Mouse (Mus musculus) frontal cortex, adult 2 months (tissue): ENCODE data around the gene Ddr2. TPM values are rescaled to one million over a fixed set of nuclear protein-coding genes. Genes with fewer than 3 reads are reported as not detected.
A peak's percentile ranks its signal among the peaks of the same experiment; 100 is the strongest.

Experiments
- DNase-seq, 2 experiments: peaks; one replicate each; pipeline ENCODE4 v3.0.0; 2022; ENCODE audit warnings: low spot score in 1 of 2; ENCODE audit errors: extremely low spot score in 1 of 2
- polyA plus RNA-seq: library from polyadenylated mRNA; depleted of rRNA; stranded (reverse); fragments of >200 nt; gene quantifications from 2 replicates; pipeline ENCODE4 v1.2.3, GENCODE M21; 2012; rRNA removed

Gene Ddr2
- polyA plus RNA-seq, 1 experiment, result 5.9 TPM

GRCm38 (mm10) chr1:169952636-169953035 is 157.9 kb downstream of the Ddr2 start:
- DNase-seq, result no peak

DNA sequence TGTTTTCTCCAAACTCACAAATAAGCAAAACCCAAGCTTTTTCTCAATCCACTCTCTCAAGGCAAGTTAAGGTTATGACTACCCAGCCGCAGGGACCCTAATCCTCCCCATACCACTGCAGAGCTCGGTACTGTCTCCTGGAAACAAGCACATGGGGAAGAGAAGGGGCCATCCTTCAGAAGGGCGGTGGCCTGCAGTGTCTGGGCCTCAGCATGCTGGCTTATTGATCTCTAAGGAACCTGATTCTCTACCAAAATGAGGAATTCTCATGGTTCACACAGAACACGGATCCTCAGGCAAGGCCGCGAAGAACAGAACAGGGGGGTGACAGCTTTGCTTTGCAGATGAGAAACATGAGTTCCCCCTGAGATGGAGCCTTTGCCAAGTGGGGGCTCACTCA is 159.0 kb downstream of the Ddr2 start:
- no peak for DNase-seq

DNA sequence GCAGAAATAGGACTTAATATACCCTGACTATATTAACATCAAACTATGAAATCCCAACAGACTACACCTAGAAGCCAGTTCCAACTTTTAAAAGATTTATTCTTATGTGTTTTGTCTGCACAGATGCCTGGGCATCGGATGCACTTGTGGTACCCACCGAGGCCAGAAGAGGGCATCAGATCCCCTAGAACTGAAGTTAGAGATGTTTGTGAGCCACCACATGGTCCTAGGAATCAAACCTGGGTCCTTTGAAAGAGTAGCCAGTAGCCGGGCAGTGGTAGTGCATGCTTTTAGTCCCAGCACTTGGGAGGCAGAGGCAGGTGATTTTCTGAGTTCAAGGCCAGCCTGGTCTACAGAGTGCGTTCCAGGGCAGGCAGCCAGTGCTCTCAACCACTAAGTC is 159.9 kb downstream of the Ddr2 start:
- DNase-seq, result no peak

DNA sequence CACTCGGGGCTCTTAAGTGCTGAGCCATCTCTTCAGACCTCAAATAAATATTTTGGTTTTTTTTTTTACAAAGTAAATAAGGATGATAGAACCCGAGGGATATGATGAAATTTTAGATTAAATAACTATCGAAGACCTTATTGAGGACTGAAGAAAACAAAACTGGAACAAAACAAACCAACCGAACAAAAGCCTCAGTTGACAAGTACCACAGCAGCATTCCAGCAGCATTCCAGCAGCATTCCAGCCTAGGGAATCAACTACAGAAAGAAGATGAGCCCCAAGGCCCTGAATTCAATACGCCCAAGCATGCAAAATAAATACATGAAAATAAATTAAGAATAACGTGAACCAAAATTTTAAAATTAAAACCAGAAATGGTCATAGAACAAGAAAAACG is 160.6 kb downstream of the Ddr2 start:
- no peak for DNase-seq

- no peak for DNase-seq
Observed at GRCm38 (mm10) chr1:169948866-169949265, 161.7 kb downstream of the Ddr2 start.

DNA sequence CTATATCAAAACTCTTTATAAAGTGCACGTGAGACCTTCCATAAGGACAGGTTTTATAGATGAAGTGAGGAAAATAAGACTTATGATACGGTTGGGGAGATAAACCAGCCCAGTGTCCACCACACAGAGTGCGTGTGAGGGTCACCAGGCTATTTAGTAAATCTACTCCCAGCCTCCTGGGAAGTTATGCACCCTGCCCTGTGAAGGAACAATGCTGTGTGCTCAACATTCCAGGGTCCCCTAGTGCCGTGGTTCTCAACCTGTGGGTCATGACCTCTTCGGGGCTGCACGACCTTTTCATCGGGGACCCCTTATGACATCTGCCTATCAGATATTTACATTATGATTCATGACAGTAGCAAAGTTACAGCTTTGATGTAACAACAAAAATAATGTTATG is 162.3 kb downstream of the Ddr2 start:
- no peak for DNase-seq

GRCm38 (mm10) chr1:169947654-169948053 is 162.9 kb downstream of the Ddr2 start:
- DNase-seq, result no peak

DNA sequence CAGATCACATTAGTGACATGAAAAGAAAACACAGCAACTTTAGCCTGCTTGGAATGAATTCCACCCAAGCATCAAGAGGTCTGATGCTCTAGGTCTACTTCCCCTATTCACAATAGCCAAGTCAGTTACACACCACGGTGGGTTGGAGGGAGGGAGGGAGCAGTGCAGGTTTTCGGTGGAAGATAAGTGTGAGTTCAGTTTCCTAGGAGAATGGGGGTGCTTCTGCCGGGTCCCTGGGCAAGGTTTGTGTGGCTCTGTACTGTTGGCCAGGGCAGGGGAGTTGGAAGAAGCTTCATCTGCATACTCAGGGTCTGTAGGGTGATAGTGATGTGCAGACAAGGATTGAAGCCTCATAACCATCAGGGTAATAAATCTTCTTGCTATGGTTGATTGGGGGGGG is 164.6 kb downstream of the Ddr2 start:
- DNase-seq, result no peak

DNA sequence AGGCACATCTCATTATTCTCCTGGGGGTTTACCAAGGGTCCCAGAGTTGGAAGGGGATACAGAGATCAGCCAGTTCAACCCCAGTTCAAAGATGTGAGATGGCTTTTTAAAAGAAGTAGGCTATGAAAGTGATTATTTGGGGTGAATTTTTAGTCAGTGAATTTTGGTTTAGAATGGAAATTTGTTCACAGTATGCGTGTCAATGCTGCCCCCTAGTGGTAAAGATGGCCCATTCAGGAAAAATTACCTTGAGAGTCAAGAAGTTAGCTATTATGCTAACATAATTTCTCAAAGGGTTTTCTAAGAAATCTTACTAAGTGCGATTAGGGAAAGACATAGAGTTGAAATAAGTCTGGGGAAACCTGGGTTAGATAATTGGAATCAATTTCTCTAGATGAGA is 171.2 kb downstream of the Ddr2 start:
- DNase-seq, result peak in 1 of 2 experiments; percentile 87

DNA sequence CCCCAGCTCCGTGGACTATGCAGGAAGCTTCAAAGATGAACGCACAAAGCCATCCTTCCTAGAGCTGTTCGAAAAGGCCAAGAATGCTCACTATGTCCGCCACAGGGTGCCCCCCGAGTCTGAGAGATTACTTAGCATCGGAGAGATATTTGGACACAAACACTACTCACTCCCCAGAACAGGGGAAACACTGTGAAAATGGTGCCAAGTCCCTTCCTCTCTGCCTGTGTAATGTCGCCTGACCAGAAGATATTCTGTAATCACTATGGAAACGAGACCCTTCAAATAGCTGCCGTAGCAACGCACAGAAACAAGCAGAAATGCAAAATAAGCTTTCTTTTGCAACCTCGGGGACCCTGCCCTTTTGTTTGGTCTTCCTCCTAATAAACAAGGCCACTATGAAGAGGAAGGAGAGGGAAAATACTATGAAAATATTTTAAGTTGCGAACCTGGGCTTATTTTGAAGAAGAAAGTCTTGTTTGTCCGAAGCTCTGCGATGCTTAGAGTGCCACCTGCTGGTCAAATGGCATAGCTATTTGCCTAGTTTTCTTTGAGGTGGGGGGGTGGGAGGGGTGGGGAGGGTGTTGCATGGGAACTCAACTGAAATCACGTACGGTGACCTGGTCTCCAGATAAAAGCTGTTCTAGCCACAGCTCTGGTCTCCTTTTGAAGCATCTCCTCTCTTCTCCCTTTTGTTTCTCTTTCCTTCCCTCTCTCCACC is 176.4 kb downstream of the Ddr2 start:
- peak in 1 of 2 experiments; percentile 81 for DNase-seq

DNA sequence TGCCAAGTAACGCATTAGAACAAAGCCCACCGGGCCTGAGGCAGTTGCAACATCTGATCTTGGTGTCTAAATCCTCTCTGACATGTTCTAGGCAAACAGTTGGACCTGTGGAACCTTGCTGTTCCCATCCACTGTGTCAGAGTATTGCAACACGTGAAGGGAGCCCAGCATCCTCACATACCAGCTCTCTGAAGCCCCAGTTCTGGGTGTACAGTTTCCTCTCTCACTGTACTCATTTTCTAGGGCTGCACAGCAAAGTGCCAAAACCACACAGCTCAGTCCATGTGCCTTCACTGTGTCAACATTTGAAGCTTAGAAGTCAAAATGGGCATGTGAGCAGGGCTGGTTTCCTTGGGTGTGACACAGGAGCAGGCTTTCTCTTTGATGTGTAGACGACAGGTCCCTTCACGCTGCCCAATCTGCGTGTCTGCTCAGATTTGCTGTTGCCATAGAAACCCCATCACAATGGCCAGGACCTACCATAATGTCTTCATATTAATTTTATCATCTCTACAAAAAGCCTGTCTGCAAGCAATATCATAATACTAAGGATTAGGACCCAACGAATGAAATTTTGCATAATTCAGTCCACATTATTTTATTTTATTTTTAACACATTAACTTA is 178.3 kb downstream of the Ddr2 start:
- no peak for DNase-seq

- DNase-seq, result no peak
Observed at GRCm38 (mm10) chr1:169931698-169932097, 178.9 kb downstream of the Ddr2 start.

GRCm38 (mm10) chr1:169928454-169928971 is 182.0 kb downstream of the Ddr2 start, which contains the start of gene Ccdc190:
Gene Ccdc190 (plus strand): TSS chr1:169928648.
- DNase-seq, result peak in 1 of 2 experiments; percentile 33

DNA sequence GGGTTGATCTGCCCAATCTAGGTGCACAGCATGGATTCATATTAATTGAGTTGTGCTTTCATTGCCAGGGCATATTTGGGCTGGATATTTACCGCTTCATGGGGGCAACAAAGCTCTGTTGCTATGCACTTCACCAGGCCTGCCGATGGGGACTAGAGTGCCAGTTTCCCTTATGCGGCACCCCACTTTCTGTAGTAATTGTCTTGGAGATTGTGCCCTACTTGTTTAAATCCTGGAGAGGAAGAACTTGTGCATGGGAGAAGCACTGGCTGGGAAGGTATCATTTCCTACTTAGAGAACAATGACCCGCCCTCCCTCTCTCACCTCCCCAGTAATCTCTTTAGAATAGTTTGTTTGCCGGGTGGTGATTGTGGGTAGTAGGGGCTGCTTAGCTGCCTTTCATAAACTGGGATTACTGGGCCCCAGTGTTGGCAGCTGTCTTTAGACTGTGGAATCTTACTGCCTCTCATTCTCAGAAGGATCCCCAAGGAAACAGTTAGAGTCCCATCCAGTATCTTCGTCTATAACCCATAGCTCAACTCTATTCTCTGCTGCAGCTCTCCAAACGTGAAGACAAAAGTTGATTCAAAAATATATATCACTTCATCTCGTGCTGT is 182.7 kb downstream of the Ddr2 start:
- no peak for DNase-seq

DNA sequence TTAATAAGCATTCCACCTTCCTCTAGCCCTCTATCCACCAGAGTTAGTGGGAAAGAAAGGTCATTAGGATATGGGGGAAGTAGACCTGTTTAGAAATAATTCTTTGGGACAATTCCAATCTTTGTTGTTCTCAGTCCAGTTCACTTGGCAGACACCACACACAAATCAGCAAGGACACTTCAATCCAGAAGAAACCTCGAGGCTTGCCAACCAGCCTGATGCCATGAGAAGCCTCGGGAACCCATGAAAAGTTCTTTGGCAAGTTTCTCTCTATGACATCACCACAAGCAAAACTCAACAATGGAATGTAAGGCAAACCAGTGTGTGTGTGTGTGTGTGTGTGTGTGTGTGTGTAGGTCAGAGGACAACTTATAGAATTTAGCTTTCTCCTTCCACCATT is 186.0 kb downstream of the Ddr2 start:
- no peak for DNase-seq

Other genes starting within 250 kb of the Ddr2 start
- 21.4 and 24.5 TPM in 2 replicates for gene Ccdc190, start 182.1 kb downstream of the Ddr2 start, polyA plus RNA-seq
- 11.5 and 12.0 TPM in 2 replicates for gene Hsd17b7, start 141.5 kb downstream of the Ddr2 start, polyA plus RNA-seq
- 42.6 and 43.6 TPM in 2 replicates for gene Uap1, start 64.2 kb upstream of the Ddr2 start, polyA plus RNA-seq
- 75.1 and 75.6 TPM in 2 replicates for gene Uhmk1, start 104.6 kb upstream of the Ddr2 start, polyA plus RNA-seq
- 0.04 TPM in 1 of 2 replicates, not detected in the other for gene Sh2d1b2, start 122.0 kb upstream of the Ddr2 start, polyA plus RNA-seq
- gene Sh2d1b1, start 166.6 kb upstream of the Ddr2 start, polyA plus RNA-seq, result 0.06 TPM in 1 of 2 replicates, not detected in the other
- 6.2 and 7.2 TPM in 2 replicates for gene Gm7694, start 195.6 kb upstream of the Ddr2 start, polyA plus RNA-seq
- gene Spata46, start 198.0 kb upstream of the Ddr2 start, polyA plus RNA-seq, result not detected in 2 replicates